Mouse (Mus musculus): ENCODE data around the gene Zfand2b. TPM values are rescaled to one million over a fixed set of nuclear protein-coding genes. Genes with fewer than 3 reads are reported as not detected.

The Zfand2b gene
- total RNA-seq, 2 experiments from 2014 or later = 27.6 to 28.9 TPM

GRCm38 (mm10) chr1:75179334-75180104 lies 11.1 kb downstream of the Zfand2b start:
- intact Hi-C loops (cut with DNase I) = loop anchor here (1.0 to 5.0 kb wide), 4 partner anchors 10 to 73 kb away; partner anchors contain the start of genes Cnppd1, Retreg2 and Tuba4a
- TF ChIP-seq CTCF (IDR thresholded peaks at IDR 0.05) = no peak
- peak overlapping the region; percentile 62 for H3K4me3 ChIP-seq
- DNase-seq (ENCODE audit: extremely low spot score in 1 of 2, low spot score in 2 of 2) = peak; percentile 38 to 41
- peak overlapping the region; percentile 29 for H3K27ac ChIP-seq

GRCm38 (mm10) chr1:75180105-75180590 lies 11.7 kb downstream of the Zfand2b start, which contains the start of gene Abcb6:
TSS of gene Abcb6 (minus strand) at chr1:75180392.
- Histone ChIP-seq H3K4me3 (peak within 1 kb of the TSS; percentile 62), H3K27ac (peak within 1 kb of the TSS; percentile 29)
- intact Hi-C loops (cut with DNase I) = loop anchor here (1.0 to 5.0 kb wide), 4 partner anchors 11 to 72 kb away; partner anchors contain the start of genes Cnppd1, Retreg2 and Tuba4a
- peak; percentile 89 to 92 for DNase-seq (ENCODE audit: extremely low spot score in 1 of 2, low spot score in 2 of 2)
- no peak for TF ChIP-seq CTCF (IDR thresholded peaks at IDR 0.05)

- no peak for DNase-seq (ENCODE audit: extremely low spot score in 1 of 2, low spot score in 2 of 2)
- Histone ChIP-seq H3K27ac (no peak overlapping the region), H3K4me3 (no peak overlapping the region; the same call in 1 of the 2 replicates)
- intact Hi-C loops (cut with DNase I) = loop anchor here (1.0 to 5.0 kb wide), 4 partner anchors 11 to 72 kb away; partner anchors contain the start of genes Cnppd1, Retreg2 and Tuba4a
- TF ChIP-seq CTCF (IDR thresholded peaks at IDR 0.05) = no peak
Observed at GRCm38 (mm10) chr1:75180741-75181140, 12.3 kb downstream of the Zfand2b start.

GRCm38 (mm10) chr1:75181377-75181870 lies 13.0 kb downstream of the Zfand2b start:
- intact Hi-C loops (cut with DNase I) = loop anchor here (2.0 to 5.0 kb wide), 3 partner anchors 36 to 71 kb away; partner anchors contain the start of genes Cnppd1, Retreg2 and Tuba4a
- no peak overlapping the region for H3K4me3 ChIP-seq
- no peak for DNase-seq (ENCODE audit: extremely low spot score in 1 of 2, low spot score in 2 of 2)
- no peak overlapping the region for H3K27ac ChIP-seq
- TF ChIP-seq CTCF (IDR thresholded peaks at IDR 0.05) = no peak

DNA sequence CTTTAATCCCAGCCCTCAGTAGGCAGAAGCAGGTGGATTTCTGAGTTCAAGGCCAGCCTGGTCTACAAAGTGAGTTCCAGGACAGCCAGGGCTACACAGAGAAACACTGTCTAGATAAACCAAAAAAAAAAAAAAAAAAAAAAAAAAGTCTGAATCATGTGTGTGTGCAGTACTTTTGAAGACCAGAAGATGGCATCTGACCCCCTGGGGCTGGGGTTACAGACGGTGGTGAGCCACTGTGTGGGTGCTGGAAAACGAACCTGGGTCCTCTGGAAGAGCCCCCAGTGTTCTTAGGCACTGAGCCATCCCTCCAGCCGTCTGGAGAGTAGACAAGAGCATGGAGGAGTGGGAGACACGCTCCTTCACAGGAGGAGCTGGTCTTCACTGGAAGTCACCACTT lies 13.7 kb downstream of the Zfand2b start:
- intact Hi-C loops (cut with DNase I) = loop anchor here (5.0 kb wide), 2 partner anchors 35 to 70 kb away; partner anchors contain the start of gene Tuba4a
- no peak overlapping the region for H3K27ac ChIP-seq

DNA sequence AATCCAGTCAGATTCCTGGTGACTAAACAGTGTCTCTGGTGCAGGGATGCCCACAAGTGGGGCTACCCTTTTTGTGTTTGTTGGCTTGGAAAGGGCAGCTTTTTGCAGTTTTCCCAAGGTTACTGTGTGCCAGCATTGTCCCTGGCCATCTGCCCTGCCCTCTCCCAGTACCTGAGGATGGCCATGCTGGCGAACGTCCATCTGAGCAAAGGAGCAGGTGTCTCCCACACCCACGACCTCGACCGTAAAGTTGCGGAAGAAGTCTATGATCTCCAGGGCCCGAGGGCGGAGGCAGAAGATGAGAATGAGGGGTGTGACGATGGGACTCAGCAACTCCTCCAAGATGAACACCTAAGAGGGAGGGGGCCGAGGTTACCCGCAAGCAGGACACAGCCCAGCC lies 17.0 kb downstream of the Zfand2b start:
- no peak overlapping the region for H3K4me3 ChIP-seq
- intact Hi-C loops (cut with DNase I) = no loop called here
- DNase-seq (ENCODE audit: extremely low spot score in 1 of 2, low spot score in 2 of 2) = no peak
- TF ChIP-seq CTCF (IDR thresholded peaks at IDR 0.05) = no peak
- no peak overlapping the region for H3K27ac ChIP-seq

More for the DNA sequence above, 13.7 kb downstream of the Zfand2b start:
- DNase-seq (ENCODE audit: extremely low spot score in 1 of 2, low spot score in 2 of 2) = no peak
- peak; percentile 33 for TF ChIP-seq CTCF (IDR thresholded peaks at IDR 0.05)
- H3K4me3 ChIP-seq = no peak overlapping the region

GRCm38 (mm10) chr1:75187126-75187525 lies 18.7 kb downstream of the Zfand2b start:
- TF ChIP-seq CTCF (IDR thresholded peaks at IDR 0.05) = no peak
- H3K4me3 ChIP-seq = no peak overlapping the region
- no peak overlapping the region for H3K27ac ChIP-seq
- intact Hi-C loops (cut with DNase I) = no loop called here
- no peak for DNase-seq (ENCODE audit: extremely low spot score in 1 of 2, low spot score in 2 of 2)

DNA sequence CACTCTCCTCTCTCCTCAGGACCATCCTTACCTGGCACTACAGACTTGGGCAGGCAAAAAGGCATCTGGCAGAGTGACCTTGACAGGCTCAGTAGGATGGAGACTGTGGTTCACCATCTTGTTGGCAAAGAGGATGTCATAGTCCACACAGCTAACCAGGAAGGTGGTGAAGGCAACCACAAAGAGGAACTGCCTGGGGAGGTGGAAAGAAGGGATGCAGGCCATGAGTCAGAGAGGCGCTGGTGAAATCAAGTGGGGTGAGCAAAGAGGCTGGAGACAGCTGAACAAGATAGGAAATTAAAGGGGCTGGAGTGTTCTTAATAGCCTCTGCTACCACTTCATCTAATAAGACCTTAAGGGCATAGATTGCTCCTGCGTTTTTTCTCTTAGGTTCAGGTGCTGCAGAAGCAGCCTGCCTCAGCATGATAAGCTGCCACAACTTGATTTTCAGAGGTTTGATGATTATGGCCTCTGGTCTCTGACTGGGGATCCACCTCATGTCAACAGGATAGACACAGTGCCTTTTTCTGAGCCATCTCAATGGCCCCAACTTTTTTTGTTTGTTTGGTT lies 19.6 kb downstream of the Zfand2b start:
- no peak overlapping the region for H3K4me3 ChIP-seq
- intact Hi-C loops (cut with DNase I) = no loop called here
- TF ChIP-seq CTCF (IDR thresholded peaks at IDR 0.05) = no peak
- DNase-seq (ENCODE audit: extremely low spot score in 1 of 2, low spot score in 2 of 2) = no peak
- no peak overlapping the region for H3K27ac ChIP-seq

GRCm38 (mm10) chr1:75190577-75190976 lies 22.1 kb downstream of the Zfand2b start:
- Histone ChIP-seq H3K27ac (no peak overlapping the region), H3K4me3 (peak overlapping the region; percentile 60)
- intact Hi-C loops (cut with DNase I) = no loop called here
- DNase-seq (ENCODE audit: extremely low spot score in 1 of 2, low spot score in 2 of 2) = no peak
- TF ChIP-seq CTCF (IDR thresholded peaks at IDR 0.05) = no peak

- TF ChIP-seq CTCF (IDR thresholded peaks at IDR 0.05) = no peak
- intact Hi-C loops (cut with DNase I) = no loop called here
- Histone ChIP-seq H3K27ac (peak overlapping the region; percentile 96), H3K4me3 (peak overlapping the region; percentile 60)
- DNase-seq (ENCODE audit: extremely low spot score in 1 of 2, low spot score in 2 of 2) = no peak
Observed at GRCm38 (mm10) chr1:75191258-75191621, 22.8 kb downstream of the Zfand2b start.

- intact Hi-C loops (cut with DNase I) = no loop called here
- TF ChIP-seq CTCF (IDR thresholded peaks at IDR 0.05) = no peak
- DNase-seq (ENCODE audit: extremely low spot score in 1 of 2, low spot score in 2 of 2) = peak; percentile 91 to 96
- H3K27ac ChIP-seq = peak within 1 kb of the TSS; percentile 96
- peak within 1 kb of the TSS; percentile 60 for H3K4me3 ChIP-seq
Observed at GRCm38 (mm10) chr1:75191622-75192402, 23.4 kb downstream of the Zfand2b start, which contains the start of the genes Ankzf1 and Atg9a. TSS of gene Ankzf1 (plus strand) at chr1:75192151. TSS of gene Atg9a (minus strand) at chr1:75192196.

All from left cerebral cortex, adult 2 months (tissue).